Mouse (Mus musculus) testis, adult 2 months (tissue): ENCODE data around the gene Simc1.

Experiments used
- CTCF ChIP-seq: fragments of 200-500 bp; IDR thresholded peaks from 2 replicates; pipeline ENCODE4 v1.5.1; 2012; ENCODE audit warnings: low read depth, mild to moderate bottlenecking, inconsistent platforms, low read length, moderate library complexity; ENCODE audit not compliant: control insufficient read depth, insufficient read depth, insufficient replicate concordance
- POLR2A ChIP-seq: fragments of 200-500 bp; IDR thresholded peaks from 2 replicates; pipeline ENCODE4 v1.6.1; 2012; ENCODE audit warnings: low read depth, mild to moderate bottlenecking, inconsistent platforms, low read length, moderate library complexity; ENCODE audit not compliant: control insufficient read depth

- TF ChIP-seq CTCF (no peak), POLR2A (no peak)
Measured at GRCm38 (mm10) chr13:54572621-54573020, 69.0 kb downstream of the Simc1 start.
